Mouse (Mus musculus) neural tube, embryonic 14.5 days (tissue): ENCODE measurements at regions not wholly inside any gene's neighbourhood (a gene's known extent, or its start where the extent isn't known, plus 50 kb on each side); places are given as distances from the start of the nearest gene placed in this dataset.

ENCODE experiments used
- ATAC-seq: fragments of 200-750 bp; cut with Nextera tagmentation; 2 replicates; pipeline ENCODE4 v1.8.0; 2017; ENCODE audit warnings: low read depth, mild to moderate bottlenecking, moderate TSS enrichment, moderate library complexity
- H3K27ac ChIP-seq: fragments of 300-500 bp; sonication (generic); 2 replicates; pipeline ENCODE4 v1.5.1; 2014; ENCODE audit warnings: low read depth, mild to moderate bottlenecking, control low read depth, low read length, moderate library complexity, mixed read lengths
- H3K27me3 ChIP-seq: fragments of 300-500 bp; sonication (generic); 2 replicates; pipeline ENCODE4 v1.6.1; 2014; ENCODE audit warnings: low read length; ENCODE audit not compliant: control insufficient read depth, insufficient read depth
- H3K36me3 ChIP-seq: fragments of 300-500 bp; sonication (generic); 2 replicates; pipeline ENCODE4 v1.6.1; 2014; ENCODE audit warnings: low read length, mixed read lengths; ENCODE audit not compliant: control insufficient read depth, insufficient read depth
- H3K4me1 ChIP-seq: fragments of 300-500 bp; sonication (generic); 2 replicates; pipeline ENCODE4 v1.6.1; 2014; ENCODE audit warnings: low read length; ENCODE audit not compliant: control insufficient read depth, insufficient read depth
- H3K4me2 ChIP-seq: fragments of 300-500 bp; sonication (generic); 2 replicates; pipeline ENCODE4 v1.6.1; 2014; ENCODE audit warnings: mild to moderate bottlenecking, low read depth, low read length, control low read depth
- H3K4me3 ChIP-seq: fragments of 300-500 bp; sonication (generic); 2 replicates; pipeline ENCODE4 v1.5.1; 2014; ENCODE audit warnings: low read depth, low read length, control low read depth, mixed read lengths
- H3K9ac ChIP-seq: fragments of 300-500 bp; sonication (generic); replicated peaks from 2 replicates; pipeline ENCODE4 v1.6.1; 2014; ENCODE audit warnings: low read depth, mild to moderate bottlenecking, control low read depth, low read length, mixed read lengths
- H3K9me3 ChIP-seq: fragments of 300-500 bp; sonication (generic); 2 replicates; pipeline ENCODE4 v1.6.1; 2016; ENCODE audit warnings: low read length; ENCODE audit not compliant: control insufficient read depth
- WGBS: fragments of 180-500 bp; shearing (Covaris S2); extraction: QIAGEN DNeasy Blood & Tissue Kit; methylation state at CpG from one replicate; pipeline ENCODE4 v1.1.7; 2014; 5-methylcytosine and 5-hydroxymethylcytosine counted together

DNA sequence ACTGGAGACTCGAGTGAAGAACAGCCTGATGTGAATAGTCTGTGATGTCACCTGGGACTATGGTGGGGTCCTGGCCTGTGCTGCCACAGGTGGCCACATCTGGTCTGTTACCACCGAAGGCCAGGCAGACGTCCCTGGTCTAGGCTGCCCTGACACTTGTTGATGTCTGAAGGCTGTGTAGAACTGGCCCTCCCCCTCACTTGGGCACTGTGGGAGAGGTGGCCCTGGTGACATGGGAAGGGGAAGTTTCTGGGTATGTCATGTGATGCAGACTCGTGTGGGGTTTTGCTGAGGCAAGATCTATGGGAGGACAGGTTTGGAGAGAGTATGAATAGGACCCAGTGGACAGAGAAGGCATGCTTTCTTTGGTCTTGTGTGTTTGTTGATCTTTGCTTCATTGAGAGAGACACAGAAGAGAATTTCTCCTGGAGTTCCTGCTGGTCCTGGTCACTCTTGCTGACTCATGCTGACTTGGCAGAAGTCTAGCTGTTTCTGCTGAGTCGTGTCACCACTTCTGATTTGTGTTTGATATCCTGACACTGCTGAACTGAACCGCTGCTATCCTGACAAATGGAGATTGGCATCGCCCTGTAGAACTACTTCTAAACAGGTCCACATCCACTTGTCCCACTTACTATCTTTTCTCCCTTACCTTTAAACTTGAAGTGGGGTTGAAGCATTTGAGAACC is 79.9 kb upstream of the A430005L14Rik start:
- Histone ChIP-seq H3K4me1 (no peaks in the 10 kb centered on the region), H3K27me3 (no peaks in the 10 kb centered on the region), H3K4me2 (no peak overlapping the region), H3K36me3 (no peaks in the 10 kb centered on the region), H3K27ac (no peak overlapping the region), H3K9me3 (no peaks in the 10 kb centered on the region), H3K9ac (no peak overlapping the region), H3K4me3 (no peak overlapping the region)
- no peak for ATAC-seq
- 84% methylated on average over 7 of the region's 7 CpGs for WGBS

DNA sequence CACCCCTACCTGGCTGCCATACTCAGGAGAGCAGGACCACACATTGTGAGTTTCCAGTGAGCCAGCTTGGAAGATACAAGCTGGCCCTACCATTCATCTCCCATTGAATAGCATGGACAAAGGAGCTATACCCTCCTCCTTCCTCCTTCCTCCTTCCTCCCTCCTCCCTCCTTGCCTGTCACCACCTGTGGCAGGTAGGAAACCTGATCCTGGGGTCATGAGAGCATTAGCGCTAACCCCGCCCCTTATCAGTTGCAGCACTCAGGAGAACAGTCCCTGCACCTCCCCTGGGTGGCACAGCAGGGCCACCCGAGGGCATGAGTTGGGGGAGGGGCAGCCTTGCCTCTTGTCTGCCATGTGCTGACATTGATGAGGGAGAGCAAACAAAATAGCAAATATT is 74.0 kb upstream of the A430005L14Rik start:
- Histone ChIP-seq H3K27ac (no peak overlapping the region), H3K4me3 (no peak overlapping the region), H3K36me3 (no peaks in the 10 kb centered on the region), H3K9me3 (no peaks in the 10 kb centered on the region), H3K4me2 (no peak overlapping the region), H3K4me1 (no peaks in the 10 kb centered on the region), H3K9ac (no peak overlapping the region), H3K27me3 (no peaks in the 10 kb centered on the region)
- WGBS, result 44% methylated on average over 3 of the region's 3 CpGs
- ATAC-seq, result no peak

DNA sequence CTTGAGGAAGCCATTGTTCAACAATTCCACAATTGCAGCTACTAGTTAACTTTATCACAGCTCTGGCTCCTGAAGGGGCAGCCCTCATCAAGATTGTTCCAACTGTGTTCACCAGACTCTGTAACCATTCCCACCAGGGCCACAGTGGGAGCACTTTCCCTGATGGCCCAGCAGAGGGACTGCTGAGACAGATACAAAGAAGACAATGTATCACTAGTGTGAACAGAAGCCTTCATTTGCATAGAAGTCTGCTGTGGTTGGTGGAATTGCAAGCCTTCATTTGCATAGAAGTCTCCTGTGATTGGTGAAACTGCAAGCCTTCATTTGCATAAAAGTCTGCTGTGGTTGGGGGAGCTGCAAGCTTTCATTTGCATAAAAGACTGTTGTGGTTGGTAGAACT is 73.0 kb upstream of the A430005L14Rik start:
- Histone ChIP-seq H3K9ac (no peak overlapping the region), H3K9me3 (no peaks in the 10 kb centered on the region), H3K27ac (no peak overlapping the region), H3K27me3 (no peaks in the 10 kb centered on the region), H3K36me3 (no peaks in the 10 kb centered on the region), H3K4me1 (no peaks in the 10 kb centered on the region), H3K4me2 (no peak overlapping the region), H3K4me3 (no peak overlapping the region)
- ATAC-seq, result no peak

DNA sequence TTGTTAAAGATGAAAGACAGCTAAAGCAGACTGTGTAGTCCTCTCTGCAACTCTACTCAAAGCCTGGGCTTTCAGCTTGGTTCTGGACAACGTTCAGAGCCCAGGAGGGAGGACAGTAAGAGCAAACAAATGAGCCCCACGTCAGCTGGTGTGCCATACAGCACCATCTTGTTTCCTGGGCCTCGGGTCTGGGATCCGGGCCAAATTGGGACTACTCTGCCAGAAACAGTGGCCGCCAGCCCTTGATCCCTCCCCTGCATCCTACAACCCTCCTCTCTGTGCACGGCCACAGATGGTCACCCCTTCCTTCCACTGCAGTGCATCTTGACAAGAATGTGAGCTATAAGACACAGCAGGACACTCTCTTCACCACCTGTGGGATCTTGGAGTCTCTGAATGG is 71.2 kb upstream of the A430005L14Rik start:
- no peaks in the 10 kb centered on the region for H3K36me3 ChIP-seq
- no peak for ATAC-seq
- no peak overlapping the region for H3K27ac ChIP-seq
- H3K27me3 ChIP-seq, result no peaks in the 10 kb centered on the region
- H3K4me3 ChIP-seq, result no peak overlapping the region
- no peak overlapping the region for H3K9ac ChIP-seq
- WGBS, result 69% methylated on average over 6 of the region's 6 CpGs
- H3K4me2 ChIP-seq, result no peak overlapping the region
- no peaks in the 10 kb centered on the region for H3K9me3 ChIP-seq
- H3K4me1 ChIP-seq, result peaks cover 8% of the 10 kb centered on the region

DNA sequence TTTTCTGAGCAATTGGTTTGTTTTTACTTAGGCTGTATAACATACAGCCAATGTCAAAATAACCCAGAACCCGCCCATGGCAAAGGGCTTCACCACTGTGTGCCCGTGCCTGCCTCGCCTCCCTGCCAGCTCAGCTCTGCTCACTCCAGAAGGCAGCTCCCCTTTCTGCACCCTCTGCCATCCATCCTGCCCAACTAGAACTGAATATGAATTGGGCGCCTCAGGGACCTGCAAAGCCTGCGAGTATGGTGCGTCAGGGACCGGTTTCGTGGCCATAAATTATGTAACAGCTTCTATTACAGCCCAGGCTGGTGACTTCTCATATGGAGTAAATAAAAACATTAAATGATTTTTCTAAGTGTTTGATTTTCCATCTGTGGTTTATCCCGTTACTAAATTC is 66.9 kb upstream of the A430005L14Rik start:
- Histone ChIP-seq H3K4me1 (peaks cover 9% of the 10 kb centered on the region), H3K27ac (no peak overlapping the region), H3K4me3 (no peak overlapping the region), H3K36me3 (no peaks in the 10 kb centered on the region), H3K9ac (no peak overlapping the region), H3K4me2 (no peak overlapping the region), H3K27me3 (no peaks in the 10 kb centered on the region), H3K9me3 (no peaks in the 10 kb centered on the region)
- WGBS, result 57% methylated on average over 9 of the region's 9 CpGs
- ATAC-seq, result no peak

DNA sequence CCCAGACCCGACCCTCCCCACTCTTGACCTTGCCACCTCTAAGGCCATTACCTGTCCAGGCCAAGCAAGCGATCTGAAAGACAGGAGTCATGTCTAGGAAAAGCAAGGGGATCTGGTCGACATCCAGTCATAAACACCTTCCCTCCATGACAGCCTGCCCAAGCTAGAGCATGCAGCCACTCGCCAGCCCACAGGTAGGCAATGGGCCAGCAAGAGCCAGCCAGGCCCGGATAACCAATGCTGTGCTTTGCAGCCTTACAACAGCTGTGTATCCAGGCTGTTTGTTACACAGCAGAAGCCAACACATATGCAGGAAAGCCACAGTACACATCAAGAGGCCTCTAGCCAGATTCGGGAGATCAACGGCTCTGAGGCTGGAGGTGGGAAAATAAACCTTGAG is 57.3 kb upstream of the A430005L14Rik start:
- Histone ChIP-seq H3K27ac (no peak overlapping the region), H3K4me1 (no peaks in the 10 kb centered on the region), H3K4me3 (no peak overlapping the region), H3K4me2 (no peak overlapping the region), H3K27me3 (no peaks in the 10 kb centered on the region), H3K9me3 (no peaks in the 10 kb centered on the region), H3K36me3 (no peaks in the 10 kb centered on the region), H3K9ac (no peak overlapping the region)
- no peak for ATAC-seq
- WGBS, result 81% methylated on average over 7 of the region's 7 CpGs

DNA sequence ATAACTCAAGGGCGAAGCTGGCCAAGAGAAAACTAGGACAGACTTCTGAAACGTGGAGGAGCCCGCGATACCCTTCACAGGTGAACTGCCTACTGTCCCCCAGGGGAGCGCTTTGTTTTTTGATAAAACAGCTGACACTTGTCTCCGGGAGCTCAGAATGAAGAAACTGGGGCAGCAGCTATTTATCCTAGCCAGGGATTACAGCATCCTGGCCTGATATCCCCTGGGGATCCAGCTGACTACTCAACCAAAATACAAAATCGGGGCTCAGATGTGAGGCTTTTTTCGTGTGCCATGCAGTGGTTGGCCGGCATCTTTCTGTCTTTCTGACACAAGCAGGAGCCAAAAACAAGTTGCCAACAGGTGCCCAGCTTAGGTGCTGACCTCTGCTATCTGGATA is 52.0 kb upstream of the A430005L14Rik start:
- H3K27ac ChIP-seq, result no peak overlapping the region
- H3K36me3 ChIP-seq, result no peaks in the 10 kb centered on the region
- WGBS, result 59% methylated on average over 9 of the region's 9 CpGs
- H3K4me3 ChIP-seq, result no peak overlapping the region
- no peak overlapping the region for H3K9ac ChIP-seq
- ATAC-seq, result no peak
- no peaks in the 10 kb centered on the region for H3K9me3 ChIP-seq
- no peaks in the 10 kb centered on the region for H3K4me1 ChIP-seq
- H3K27me3 ChIP-seq, result no peaks in the 10 kb centered on the region
- H3K4me2 ChIP-seq, result no peak overlapping the region

DNA sequence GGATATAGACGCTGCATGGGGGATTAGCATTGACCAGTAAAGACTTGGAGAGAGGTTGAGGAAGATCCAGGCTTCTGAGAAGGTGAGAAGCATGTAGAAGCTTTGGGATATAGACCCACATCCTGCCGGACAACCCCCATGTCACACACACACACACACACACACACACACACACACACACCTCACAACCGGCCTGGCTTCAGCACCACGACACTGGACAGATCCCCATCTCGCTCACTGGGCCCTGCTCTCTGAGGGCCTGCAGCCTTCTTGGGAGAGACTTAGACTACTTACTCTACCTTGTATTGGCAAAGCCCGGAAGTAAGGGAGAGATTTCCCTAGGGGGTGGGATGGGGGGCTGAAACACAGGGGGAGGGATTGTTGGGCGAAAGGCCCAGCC is 51.5 kb upstream of the A430005L14Rik start:
- Histone ChIP-seq H3K9ac (no peak overlapping the region), H3K4me1 (no peaks in the 10 kb centered on the region)

More for the DNA sequence above, 51.5 kb upstream of the A430005L14Rik start:
- H3K27ac ChIP-seq, result no peak overlapping the region
- no peaks in the 10 kb centered on the region for H3K36me3 ChIP-seq
- H3K9me3 ChIP-seq, result no peaks in the 10 kb centered on the region
- H3K4me3 ChIP-seq, result no peak overlapping the region
- no peaks in the 10 kb centered on the region for H3K27me3 ChIP-seq
- WGBS, result 42% methylated on average over 7 of the region's 7 CpGs
- no peak for ATAC-seq
- no peak overlapping the region for H3K4me2 ChIP-seq
